Mouse (Mus musculus) MN1 (cell line): ENCODE measurements at regions not wholly inside any gene's neighbourhood (a gene's known extent, or its start where the extent isn't known, plus 50 kb on each side); places are given as distances from the start of the nearest gene placed in this dataset.

Experiments used
- DNase-seq: peaks from one replicate; pipeline ENCODE4 v3.0.0-alpha.2; 2016; ENCODE audit warnings: low spot score

GRCm38 (mm10) chr3:35318348-35318747 is 435.6 kb upstream of the Atp11b start:
- DNase-seq: no peak

- DNase-seq: no peak
Measured at GRCm38 (mm10) chr3:35320844-35321393, 433.0 kb upstream of the Atp11b start.

DNA sequence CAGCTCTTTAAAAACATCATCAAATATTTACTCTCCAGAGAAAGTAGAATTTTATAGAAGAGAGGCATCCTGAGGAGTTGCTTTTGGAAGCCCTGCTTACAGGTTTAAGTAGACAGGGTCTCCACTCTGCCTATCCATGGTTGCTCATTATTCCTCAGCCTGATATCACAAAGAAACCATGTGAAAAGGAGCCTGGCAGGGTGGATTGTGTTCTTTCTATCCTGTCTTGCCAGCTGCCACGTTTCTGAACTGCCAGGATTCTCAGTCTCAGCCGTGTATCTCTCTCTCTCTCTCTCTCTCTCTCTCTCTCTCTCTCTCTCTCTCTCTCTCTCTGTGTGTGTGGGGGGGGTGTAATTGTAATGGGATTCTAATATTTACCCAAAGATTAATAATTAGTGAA is 431.9 kb upstream of the Atp11b start:
- DNase-seq: no peak

DNA sequence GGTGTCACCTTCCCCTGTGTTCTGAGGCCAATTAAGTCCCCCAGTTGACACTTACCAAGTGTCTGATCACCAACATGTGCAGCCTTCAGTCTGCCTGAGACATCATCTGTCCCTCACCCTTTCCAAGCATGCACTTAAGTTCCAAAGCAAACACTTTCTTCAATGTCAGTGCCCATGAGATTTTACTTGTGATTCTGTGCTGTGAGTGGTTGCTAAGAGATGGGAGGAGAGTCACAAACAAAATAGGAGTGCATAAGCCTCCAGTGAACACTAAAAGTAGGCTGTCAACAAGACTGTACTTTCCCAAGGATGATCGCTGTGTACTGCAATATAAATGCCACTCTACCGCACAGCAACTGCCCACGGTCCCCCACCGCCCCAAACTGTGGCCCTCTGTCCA is 431.0 kb upstream of the Atp11b start:
- DNase-seq: no peak

- no peak for DNase-seq
Measured at GRCm38 (mm10) chr3:35323450-35324077, 430.3 kb upstream of the Atp11b start.

DNA sequence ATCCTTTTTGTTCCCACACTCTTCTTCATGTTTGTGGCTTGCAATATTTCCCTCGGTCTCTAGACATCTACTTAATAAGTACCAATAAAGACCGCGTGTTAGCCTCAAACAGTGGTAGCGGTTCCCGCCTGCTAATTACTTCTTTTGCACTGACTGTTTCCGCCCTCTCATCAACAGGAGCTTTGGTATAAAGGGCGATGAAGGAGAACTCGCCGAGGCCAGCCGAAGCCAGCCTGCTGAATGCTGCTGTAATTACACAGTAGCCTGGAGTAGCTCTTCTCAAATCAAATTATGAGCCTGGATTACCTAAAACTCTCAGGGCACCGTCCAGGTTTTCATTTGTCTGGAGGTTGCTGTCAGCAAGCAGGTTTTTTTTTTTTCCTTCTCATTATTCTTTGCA is 429.7 kb upstream of the Atp11b start:
- no peak for DNase-seq

DNA sequence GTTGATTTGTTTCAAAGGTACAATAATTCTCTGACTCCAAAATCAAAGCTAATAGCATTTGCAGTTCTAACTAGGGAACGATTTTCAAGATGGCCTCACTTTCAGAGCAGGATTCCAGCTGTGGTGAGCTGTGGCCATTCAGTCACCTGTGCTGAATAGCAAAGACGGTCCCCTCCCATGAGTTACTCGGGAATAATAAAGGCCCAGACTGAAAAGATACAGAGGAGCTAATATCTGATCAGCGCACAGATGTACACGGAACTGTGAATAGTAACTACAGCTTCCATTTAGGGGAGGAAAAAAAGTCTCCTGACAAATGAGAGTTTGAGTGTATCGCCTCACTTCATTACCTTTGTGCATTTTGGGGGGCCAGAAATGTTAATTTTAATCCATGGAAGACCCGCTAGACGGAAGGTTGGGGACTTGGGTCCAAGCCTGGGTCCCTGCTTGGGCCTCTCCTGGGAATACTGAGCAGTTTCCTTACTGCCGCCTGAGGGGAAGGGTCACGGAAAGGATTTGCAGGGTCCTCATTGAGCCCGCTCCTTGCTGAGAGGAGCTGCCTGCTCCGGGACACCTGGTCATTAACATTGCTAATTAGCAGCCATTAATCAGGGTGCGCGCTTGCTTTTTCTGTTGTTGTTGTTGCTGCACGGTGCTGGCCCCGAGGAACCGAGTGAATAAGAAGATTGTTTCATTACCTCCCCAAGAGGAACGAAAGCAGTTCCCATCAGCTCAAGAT is 421.2 kb upstream of the Atp11b start:
- no peak for DNase-seq

DNA sequence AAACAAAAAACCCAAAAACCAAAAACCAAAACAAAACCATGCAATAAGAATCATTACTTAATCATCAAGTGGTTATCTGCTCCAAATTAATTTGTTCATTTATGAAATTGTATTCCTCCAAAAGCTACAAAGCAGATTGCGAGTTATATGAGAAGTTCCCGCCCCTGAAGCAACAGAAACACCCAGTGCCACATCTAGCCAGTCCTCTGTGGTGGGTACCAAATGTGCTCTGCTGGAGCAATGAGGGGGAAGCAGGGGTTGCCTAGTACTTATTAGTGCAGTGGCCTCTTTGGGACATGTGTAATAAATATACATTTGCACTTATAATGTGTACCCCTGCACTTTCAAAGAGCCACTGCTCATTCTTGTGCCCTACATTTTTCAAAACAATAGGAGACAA is 419.9 kb upstream of the Atp11b start:
- no peak for DNase-seq

- DNase-seq: no peak
Measured at GRCm38 (mm10) chr3:35334546-35334945, 419.4 kb upstream of the Atp11b start.

DNA sequence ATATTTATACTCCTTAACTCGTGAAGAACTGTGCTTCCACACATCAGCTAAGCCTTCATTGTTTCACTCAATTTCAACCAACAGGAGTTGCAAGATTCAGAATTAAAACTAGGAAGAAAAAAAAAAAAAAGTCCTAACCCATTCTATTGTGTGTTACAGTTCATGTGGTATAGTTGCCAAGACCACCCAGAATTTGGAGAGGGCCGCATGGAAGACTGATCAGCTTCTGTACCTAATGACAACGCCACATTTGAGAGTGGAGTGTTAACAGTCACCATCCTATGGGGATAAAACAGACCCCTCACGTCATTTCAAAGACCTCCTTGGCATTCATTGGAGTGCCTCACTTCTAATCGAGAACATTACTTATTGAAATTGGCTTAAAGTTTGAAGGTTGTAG is 418.1 kb upstream of the Atp11b start:
- DNase-seq: no peak

- DNase-seq: no peak
Measured at GRCm38 (mm10) chr3:35340525-35340924, 413.4 kb upstream of the Atp11b start.

- no peak for DNase-seq
Measured at GRCm38 (mm10) chr3:35340935-35341800, 412.7 kb upstream of the Atp11b start.

GRCm38 (mm10) chr3:35341840-35342239 is 412.1 kb upstream of the Atp11b start:
- DNase-seq: no peak

DNA sequence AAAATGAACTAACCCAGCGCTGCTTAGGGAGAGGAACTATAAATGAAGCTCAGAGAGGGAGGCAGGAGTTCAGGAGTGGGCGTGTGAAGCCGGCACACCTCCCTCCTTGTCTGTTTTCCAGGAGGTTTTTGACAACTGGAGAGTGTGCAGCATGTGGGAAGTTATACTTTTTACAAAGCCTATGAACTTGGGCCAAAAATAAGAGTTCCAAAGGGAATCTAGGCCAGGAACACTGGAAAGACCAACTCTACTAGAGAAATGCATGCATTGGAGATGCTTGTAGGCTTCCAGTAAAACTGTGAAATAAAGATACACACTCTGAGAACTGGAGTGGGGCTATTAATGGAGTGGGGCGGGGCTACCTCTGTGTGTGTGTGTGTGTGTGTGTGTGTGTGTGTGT is 411.3 kb upstream of the Atp11b start:
- DNase-seq: no peak

DNA sequence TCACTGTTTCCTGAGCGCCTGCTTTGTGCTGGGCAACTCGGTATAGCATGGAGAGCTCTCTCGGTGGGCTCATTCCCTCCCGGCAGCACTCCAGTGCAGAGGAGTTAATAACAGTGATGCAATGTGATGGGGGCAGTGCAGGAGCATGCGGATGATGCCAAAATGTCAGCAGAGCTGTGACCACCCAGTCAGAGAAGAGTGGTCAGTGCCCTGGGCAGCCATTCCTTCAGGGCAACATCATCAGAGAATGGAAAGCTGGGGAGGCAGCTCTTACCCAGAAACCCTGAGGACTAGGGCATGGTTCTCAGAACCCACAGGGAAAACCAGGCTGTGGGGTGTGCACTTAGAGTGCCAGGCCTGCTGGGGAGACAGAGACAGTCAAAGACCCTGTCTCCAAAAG is 410.0 kb upstream of the Atp11b start:
- no peak for DNase-seq

- no peak for DNase-seq
Measured at GRCm38 (mm10) chr3:35349114-35349513, 404.8 kb upstream of the Atp11b start.

DNA sequence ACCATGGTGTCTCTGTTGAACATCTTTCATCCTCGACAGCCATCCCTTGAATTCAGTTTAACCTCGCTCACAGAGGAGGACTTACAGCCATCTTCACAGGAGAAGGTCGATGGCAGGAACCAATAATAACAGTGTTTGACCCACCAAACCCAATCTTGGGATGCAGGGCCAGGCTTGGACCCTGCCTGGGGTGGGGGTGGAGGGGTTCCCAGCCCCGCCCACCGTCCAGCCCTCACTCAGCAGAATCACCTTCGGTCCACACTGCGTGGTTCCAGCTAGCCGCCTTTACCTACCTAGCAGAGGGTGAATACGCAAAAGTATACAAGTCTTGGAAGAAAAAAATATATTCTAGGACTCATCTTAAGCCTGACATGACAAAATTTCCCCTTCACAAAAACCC is 400.5 kb upstream of the Atp11b start:
- no peak for DNase-seq

- DNase-seq: no peak
Measured at GRCm38 (mm10) chr3:35353920-35354319, 400.0 kb upstream of the Atp11b start.

DNA sequence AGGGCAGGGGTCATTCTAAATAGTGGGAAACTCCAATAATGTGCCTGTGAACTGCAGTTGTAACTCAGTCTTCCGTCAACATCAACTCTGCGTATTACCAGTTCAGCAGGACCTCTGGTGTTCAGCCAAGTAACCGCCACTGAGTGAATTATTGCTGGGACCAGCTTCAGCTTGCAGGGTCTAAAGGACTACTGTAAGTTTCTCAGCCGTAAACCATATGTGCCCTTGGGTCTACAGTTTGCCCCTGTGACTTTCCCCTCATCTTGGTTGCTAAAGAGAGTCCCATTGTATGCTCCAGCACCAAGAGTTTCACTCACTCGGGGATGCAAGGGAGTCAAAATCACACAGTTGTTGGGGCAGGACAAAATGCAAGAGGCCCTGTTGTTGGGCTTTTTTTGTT is 399.6 kb upstream of the Atp11b start:
- DNase-seq: no peak

DNA sequence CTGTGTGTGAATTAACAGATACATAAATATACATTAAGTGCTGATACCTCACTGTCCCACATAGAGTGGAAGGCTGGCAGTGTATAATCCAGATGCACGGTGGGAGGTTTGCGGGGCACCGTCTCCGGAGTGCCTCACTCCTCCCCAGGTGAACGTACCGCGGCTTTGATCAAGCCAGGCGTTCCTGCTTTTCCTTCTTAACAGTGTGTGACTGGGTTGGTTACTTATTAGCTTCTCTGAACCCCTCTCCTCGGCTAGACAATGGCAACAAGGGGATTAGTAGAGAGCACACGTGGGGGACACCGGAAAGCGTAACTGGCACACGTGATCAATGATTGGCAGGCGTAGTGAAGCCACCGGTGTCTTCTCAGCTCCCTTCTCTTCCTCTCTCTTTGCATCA is 396.8 kb upstream of the Atp11b start:
- DNase-seq: no peak

GRCm38 (mm10) chr3:35358541-35358940 is 395.4 kb upstream of the Atp11b start:
- no peak for DNase-seq

- DNase-seq: no peak
Measured at GRCm38 (mm10) chr3:35359288-35359687, 394.6 kb upstream of the Atp11b start.

DNA sequence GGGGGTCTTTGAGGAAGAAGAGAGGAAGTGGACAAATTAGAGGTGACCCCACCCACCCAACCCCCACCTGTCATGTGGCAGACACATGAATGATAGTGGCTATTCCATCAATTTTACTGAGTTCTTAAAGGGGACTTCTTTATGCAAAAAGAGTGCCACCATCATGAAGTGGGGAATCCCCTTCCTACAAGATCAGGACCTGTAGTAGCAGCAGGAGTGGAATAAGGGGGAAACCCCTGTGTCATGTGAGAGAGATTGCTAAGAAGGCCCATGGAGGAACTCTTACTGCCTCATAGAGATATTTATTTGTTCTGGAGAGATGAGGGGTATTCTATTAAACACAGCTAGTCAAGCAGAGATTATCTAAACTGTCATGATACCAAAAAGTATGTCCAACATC is 393.4 kb upstream of the Atp11b start:
- DNase-seq: no peak
